Mouse (Mus musculus) MEL (cell line): Measurements from ENCODE around the gene Ppia. TPM values are rescaled to one million over a fixed set of nuclear protein-coding genes. Genes with fewer than 3 reads are reported as not detected.
"Not testable (repeated sequence)": the region's sequence is repeated elsewhere in the genome, so short reads cannot be mapped to it uniquely, and the experiment has no call there.

Experiments used
- DNase-seq: peaks from one replicate; pipeline ENCODE4 v3.0.0; 2011; ENCODE audit warnings: low read depth, low spot score
- H3K27ac ChIP-seq: 2 replicates; pipeline ENCODE4 v1.5.1; 2012; ENCODE audit warnings: low read depth, mild to moderate bottlenecking, control low read depth, low read length, moderate library complexity; ENCODE audit not compliant: control insufficient read depth
- H3K27me3 ChIP-seq, 2 experiments: fragments of 150-350 bp in 1 of 2; sonication (generic) in 1 of 2; 2 replicates each; pipeline ENCODE4 v1.6.1; 2012; ENCODE audit warnings: low read length in 2 of 2, mild to moderate bottlenecking in 2 of 2, improper control_type of control experiment in 1 of 2, moderate library complexity in 1 of 2; ENCODE audit not compliant: insufficient read depth in 2 of 2, control insufficient read depth in 1 of 2
- H3K36me3 ChIP-seq, 2 experiments: 2 replicates each; pipeline ENCODE4 v1.6.1; 2012 to 2014; ENCODE audit warnings: low read length in 2 of 2, improper control_type of control experiment in 1 of 2, inconsistent platforms in 1 of 2, mild to moderate bottlenecking in 1 of 2; ENCODE audit not compliant: insufficient read depth in 2 of 2, control insufficient read depth in 1 of 2
- H3K4me1 ChIP-seq, 2 experiments: fragments of 150-350 bp in 1 of 2; sonication (generic) in 1 of 2; 2 replicates each; pipeline ENCODE4 v1.6.1; 2012; ENCODE audit warnings: low read length in 2 of 2, improper control_type of control experiment in 1 of 2, mild to moderate bottlenecking in 1 of 2; ENCODE audit not compliant: insufficient read depth in 2 of 2, control insufficient read depth in 1 of 2
- H3K4me3 ChIP-seq, 2 experiments: fragments of 150-350 bp in 1 of 2; sonication (generic) in 1 of 2; 2 replicates each; pipeline ENCODE4 v1.5.1; 2012; ENCODE audit warnings: low read depth in 2 of 2, low read length in 2 of 2, mild to moderate bottlenecking in 2 of 2, moderate library complexity in 2 of 2, control low read depth in 1 of 2, improper control_type of control experiment in 1 of 2; ENCODE audit not compliant: control insufficient read depth in 1 of 2, insufficient read depth in 1 of 2
- H3K79me2 ChIP-seq: 2 replicates; pipeline ENCODE4 v1.6.1; 2012; ENCODE audit warnings: mild to moderate bottlenecking, low read length, moderate library complexity; ENCODE audit not compliant: control insufficient read depth, poor library complexity, insufficient read depth
- H3K9ac ChIP-seq: 2 replicates; pipeline ENCODE4 v1.6.1; 2012; ENCODE audit warnings: low read depth, mild to moderate bottlenecking, control low read depth, low read length, moderate library complexity; ENCODE audit not compliant: control insufficient read depth, poor library complexity, severe bottlenecking
- H3K9me3 ChIP-seq: fragments of 150-350 bp; sonication (generic); replicated peaks from 2 replicates; pipeline ENCODE4 v1.6.1; 2012; ENCODE audit warnings: mild to moderate bottlenecking, low read length, improper control_type of control experiment, moderate library complexity; ENCODE audit not compliant: insufficient read depth
- CTCF ChIP-seq, 3 experiments: IDR thresholded peaks in 2 of 3; conservative IDR thresholded peaks in 1 of 3; 2 replicates each; pipeline ENCODE4 v1.5.1; 2011 to 2012; ENCODE audit warnings: low read length in 3 of 3, low read depth in 2 of 3, mild to moderate bottlenecking in 2 of 3, improper control_type of control experiment in 1 of 3, inconsistent platforms in 1 of 3, mixed read lengths in 1 of 3, moderate library complexity in 1 of 3; ENCODE audit not compliant: control insufficient read depth in 1 of 3, insufficient read depth in 1 of 3, poor library complexity in 1 of 3, severe bottlenecking in 1 of 3
- E2F4 ChIP-seq: IDR thresholded peaks from 2 replicates; pipeline ENCODE4 v1.6.1; 2011; ENCODE audit warnings: low read depth, low read length, improper control_type of control experiment, borderline replicate concordance
- ELF1 ChIP-seq: IDR thresholded peaks from 2 replicates; pipeline ENCODE4 v1.6.1; 2014; ENCODE audit warnings: low read depth, mild to moderate bottlenecking, inconsistent platforms, low read length, improper control_type of control experiment, moderate library complexity
- EP300 ChIP-seq, 2 experiments: IDR thresholded peaks; 2 replicates each; pipeline ENCODE4 v1.6.1; 2011; ENCODE audit warnings: improper control_type of control experiment in 2 of 2, low read length in 2 of 2, low read depth in 1 of 2, mild to moderate bottlenecking in 1 of 2
- GATA1 ChIP-seq: IDR thresholded peaks from 2 replicates; pipeline ENCODE4 v1.6.1; 2011; ENCODE audit warnings: low read depth, low read length, improper control_type of control experiment
- JUND ChIP-seq: IDR thresholded peaks from 2 replicates; pipeline ENCODE4 v1.6.1; 2011; ENCODE audit warnings: low read depth, mild to moderate bottlenecking, improper control_type of control experiment, low read length
- MAX ChIP-seq: IDR thresholded peaks from 2 replicates; pipeline ENCODE4 v1.6.1; 2011; ENCODE audit warnings: low read length, improper control_type of control experiment
- MEF2A ChIP-seq: IDR thresholded peaks from 2 replicates; pipeline ENCODE4 v1.6.1; 2014; ENCODE audit warnings: low read depth, mild to moderate bottlenecking, inconsistent platforms, low read length, improper control_type of control experiment; ENCODE audit not compliant: poor library complexity, insufficient replicate concordance, severe bottlenecking; ENCODE audit errors: extremely low read depth
- MXI1 ChIP-seq: IDR thresholded peaks from 2 replicates; pipeline ENCODE4 v1.6.1; 2011; ENCODE audit warnings: mild to moderate bottlenecking, low read depth, low read length, improper control_type of control experiment
- MYC ChIP-seq: IDR thresholded peaks from 2 replicates; pipeline ENCODE4 v1.6.1; 2011; ENCODE audit warnings: low read depth, mild to moderate bottlenecking, low read length, improper control_type of control experiment, moderate library complexity
- NELFE ChIP-seq: IDR thresholded peaks from 2 replicates; pipeline ENCODE4 v1.6.1; 2011; ENCODE audit warnings: low read depth, low read length, improper control_type of control experiment
- POLR2AphosphoS5 ChIP-seq: IDR thresholded peaks from 2 replicates; pipeline ENCODE4 v1.6.1; 2012; ENCODE audit warnings: low read depth, borderline replicate concordance, mild to moderate bottlenecking, inconsistent platforms, low read length, moderate library complexity, mixed read lengths
- RAD21 ChIP-seq: IDR thresholded peaks from 2 replicates; pipeline ENCODE4 v1.6.1; 2011; ENCODE audit warnings: mild to moderate bottlenecking, low read depth, low read length, improper control_type of control experiment
- SIN3A ChIP-seq: IDR thresholded peaks from 2 replicates; pipeline ENCODE4 v1.6.1; 2012; ENCODE audit warnings: low read length, improper control_type of control experiment, inconsistent platforms
- SMC3 ChIP-seq: IDR thresholded peaks from 2 replicates; pipeline ENCODE4 v1.6.1; 2011; ENCODE audit warnings: low read depth, low read length, improper control_type of control experiment
- TBP ChIP-seq: IDR thresholded peaks from 2 replicates; pipeline ENCODE4 v1.8.0; 2011; ENCODE audit warnings: low read depth, low read length, improper control_type of control experiment
- USF1 ChIP-seq: IDR thresholded peaks from 2 replicates; pipeline ENCODE4 v1.6.1; 2014; ENCODE audit warnings: low read depth, mild to moderate bottlenecking, inconsistent platforms, low read length, improper control_type of control experiment, moderate library complexity
- USF2 ChIP-seq, 2 experiments: IDR thresholded peaks; 2 replicates each; pipeline ENCODE4 v1.6.1; 2011 to 2012; ENCODE audit warnings: improper control_type of control experiment in 2 of 2, low read length in 2 of 2, borderline replicate concordance in 1 of 2, inconsistent platforms in 1 of 2, low read depth in 1 of 2, mild to moderate bottlenecking in 1 of 2; ENCODE audit not compliant: insufficient read depth in 1 of 2
- ZC3H11A ChIP-seq: IDR thresholded peaks from 2 replicates; pipeline ENCODE4 v1.6.1; 2012; ENCODE audit warnings: low read depth, mild to moderate bottlenecking, inconsistent platforms, low read length, improper control_type of control experiment
- ZKSCAN1 ChIP-seq: IDR thresholded peaks from 2 replicates; pipeline ENCODE4 v1.6.1; 2012; ENCODE audit warnings: low read depth, mild to moderate bottlenecking, inconsistent platforms, low read length, improper control_type of control experiment, moderate library complexity
- polyA plus RNA-seq, 2 experiments: library from polyadenylated mRNA; stranded (reverse) in 1 of 2; unstranded in 1 of 2; fragments of >175 nt in 1 of 2; fragments of >200 nt in 1 of 2; gene quantifications; 2 replicates each; pipeline versions ENCODE4 v1.2.1 to v1.2.4; 2012; ENCODE audit warnings: low replicate concordance in 2 of 2, low read depth in 1 of 2; ENCODE audit not compliant: insufficient read length in 2 of 2, insufficient read depth in 1 of 2, missing spikeins in 1 of 2
- total RNA-seq: library from RNA; depleted of rRNA; stranded (reverse); fragments of 300-350 nt; gene quantifications from 2 replicates; pipeline ENCODE4 v1.2.3, GENCODE M21; 2012

The Ppia gene
- total and polyA plus RNA-seq, 3 experiments = 3,662 to 7,288 TPM; not detected in 1

- Histone ChIP-seq H3K9ac (no peak overlapping the region), H3K9me3 (no peaks in the 10 kb centered on the region), H3K4me3 (no peak overlapping the region), H3K79me2 (peaks cover 7% of the 10 kb centered on the region), H3K4me1 (peaks cover 4 to 7% of the 10 kb centered on the region in 2 experiments; a peak in 3 of 4 replicates), H3K27ac (no peak overlapping the region), H3K27me3 (no peaks in the 10 kb centered on the region), H3K36me3 (peaks cover 0 to 6% of the 10 kb centered on the region in 2 experiments; a peak in 1 of 4 replicates)
- TF ChIP-seq USF1 (no peak), MYC (no peak), MEF2A (no peak)
- DNase-seq = no peak
Observed at GRCm38 (mm10) chr11:6410050-6410602, 5.1 kb upstream of the Ppia start.

DNA sequence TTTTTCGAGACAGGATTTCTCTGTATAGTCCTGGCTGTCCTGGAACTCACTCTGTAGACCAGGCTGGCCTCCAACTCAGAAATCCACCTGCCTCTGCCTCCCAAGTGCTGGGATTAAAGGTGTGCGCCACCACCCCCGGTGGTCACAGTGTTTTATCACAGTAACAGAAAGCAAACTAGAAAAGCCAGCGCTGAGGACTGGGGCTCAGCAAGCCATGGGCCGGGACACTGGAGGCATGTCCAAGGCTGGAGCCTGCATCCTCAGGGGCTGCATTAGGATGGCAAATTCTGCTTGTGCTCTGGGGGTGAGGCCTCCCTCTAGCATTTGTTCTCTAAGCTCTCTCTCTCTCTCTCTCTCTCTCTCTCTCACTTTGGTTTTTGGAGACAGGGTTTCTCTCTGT, 4.5 kb upstream of the Ppia start:
- H3K27me3 ChIP-seq, H3K36me3 ChIP-seq, H3K4me1 ChIP-seq, H3K4me3 ChIP-seq, H3K9ac ChIP-seq, DNase-seq, H3K9me3 ChIP-seq, H3K27ac ChIP-seq: not testable (repeated sequence)
- peaks cover 10% of the 10 kb centered on the region for H3K79me2 ChIP-seq

DNA sequence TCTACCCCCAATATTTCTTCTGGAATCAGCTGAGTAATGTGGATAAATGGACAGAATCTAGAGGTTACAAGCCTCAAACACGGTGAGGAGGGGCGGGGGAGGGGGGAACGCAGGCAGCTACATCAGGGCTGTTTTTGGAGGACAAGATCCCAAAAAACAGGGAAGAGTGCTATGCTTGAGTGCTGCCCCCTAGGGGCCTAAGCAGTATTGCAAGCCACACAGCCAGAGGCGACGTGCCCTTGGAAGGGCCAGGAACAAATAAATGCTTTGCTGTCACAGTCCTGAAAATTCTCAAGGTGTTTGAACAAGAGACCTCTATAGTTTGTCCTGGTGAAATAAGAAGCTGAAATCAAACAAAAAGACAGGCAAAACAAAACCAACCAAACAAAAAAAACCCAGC, 3.6 kb upstream of the Ppia start:
- Histone ChIP-seq H3K9ac (no peak overlapping the region), H3K27ac (no peak overlapping the region), H3K36me3 (peaks cover 0 to 6% of the 10 kb centered on the region in 2 experiments; a peak in 1 of 4 replicates), H3K4me3 (no peak overlapping the region), H3K9me3 (no peaks in the 10 kb centered on the region), H3K27me3 (no peaks in the 10 kb centered on the region), H3K79me2 (peaks cover 19% of the 10 kb centered on the region), H3K4me1 (peaks cover 4 to 7% of the 10 kb centered on the region in 2 experiments; a peak in 3 of 4 replicates)
- TF ChIP-seq MAX = no peak
- TF ChIP-seq ZKSCAN1 = no peak
- no peak for TF ChIP-seq SIN3A
- no peak for TF ChIP-seq MEF2A
- no peak for TF ChIP-seq EP300 (IDR thresholded peaks at IDR 0.05; ENCODE audit: low read depth in 1 of 2, low read length in 2 of 2)
- TF ChIP-seq NELFE = no peak
- TF ChIP-seq ZC3H11A = peak; percentile 29; the same call in 1 of the 2 replicates
- no peak for TF ChIP-seq POLR2AphosphoS5
- TF ChIP-seq RAD21 = peak; percentile 39
- no peak for TF ChIP-seq JUND
- no peak for TF ChIP-seq MXI1
- TF ChIP-seq USF2 (IDR thresholded peaks at IDR 0.05; ENCODE audit: borderline replicate concordance in 1 of 2, insufficient read depth in 1 of 2, low read depth in 1 of 2, low read length in 2 of 2) = no peak
- TF ChIP-seq CTCF (IDR thresholded peaks at IDR 0.05 in 2 of 3, conservative IDR thresholded peaks at IDR 0.05 in 1 of 3; ENCODE audit: control insufficient read depth in 1 of 3, insufficient read depth in 1 of 3, low read depth in 2 of 3, low read length in 3 of 3, poor library complexity in 1 of 3, severe bottlenecking in 1 of 3) = peak; percentile 77 to 87 (median 78)
- TF ChIP-seq SMC3 = peak; percentile 32; the same call in 1 of the 2 replicates
- TF ChIP-seq TBP = no peak
- no peak for TF ChIP-seq GATA1
- TF ChIP-seq E2F4 = no peak
- peak; percentile 32; the same call in 1 of the 2 replicates for TF ChIP-seq ELF1
- DNase-seq = peak; percentile 58
